Mouse (Mus musculus) heart, embryonic 14.5 days (tissue): ENCODE results near the gene H60c. TPM values are rescaled to one million over a fixed set of nuclear protein-coding genes. Genes with fewer than 3 reads are reported as not detected.
"Not testable (repeated sequence)": the region's sequence is repeated elsewhere in the genome, so short reads cannot be mapped to it uniquely, and the experiment has no call there.

ENCODE experiments used
- ATAC-seq: fragments of 200-750 bp; cut with Nextera tagmentation; 2 replicates; pipeline ENCODE4 v1.8.0; 2017; ENCODE audit warnings: low read depth, moderate TSS enrichment; ENCODE audit not compliant: insufficient number of reproducible peaks, insufficient read depth, low FRiP score
- H3K27ac ChIP-seq, 2 experiments: fragments of 200-500 bp in 1 of 2; fragments of 300-500 bp in 1 of 2; sonication (generic) in 1 of 2; replicated peaks in 1 of 2; 2 replicates each; pipeline ENCODE4 v1.5.1; 2012 to 2014; ENCODE audit warnings: low read depth in 2 of 2, low read length in 2 of 2, control low read depth in 1 of 2, mild to moderate bottlenecking in 1 of 2, mixed read lengths in 1 of 2; ENCODE audit not compliant: control insufficient read depth in 1 of 2, insufficient read depth in 1 of 2
- H3K27me3 ChIP-seq: fragments of 300-500 bp; sonication (generic); 2 replicates; pipeline ENCODE4 v1.6.1; 2014; ENCODE audit warnings: mild to moderate bottlenecking, low read length, control low read depth; ENCODE audit not compliant: control insufficient read depth, insufficient read depth
- H3K36me3 ChIP-seq: fragments of 300-500 bp; sonication (generic); 2 replicates; pipeline ENCODE4 v1.6.1; 2014; ENCODE audit warnings: mild to moderate bottlenecking, control low read depth, low read length, mixed read lengths; ENCODE audit not compliant: control insufficient read depth, insufficient read depth
- H3K4me1 ChIP-seq, 2 experiments: fragments of 200-500 bp in 1 of 2; fragments of 300-500 bp in 1 of 2; sonication (generic) in 1 of 2; 2 replicates each; pipeline ENCODE4 v1.6.1; 2012 to 2014; ENCODE audit warnings: low read length in 2 of 2, control low read depth in 1 of 2, mixed read lengths in 1 of 2; ENCODE audit not compliant: control insufficient read depth in 2 of 2, insufficient read depth in 2 of 2
- H3K4me2 ChIP-seq: fragments of 300-500 bp; sonication (generic); 2 replicates; pipeline ENCODE4 v1.6.1; 2014; ENCODE audit warnings: mild to moderate bottlenecking, low read length
- H3K4me3 ChIP-seq, 2 experiments: fragments of 200-500 bp in 1 of 2; fragments of 300-500 bp in 1 of 2; sonication (generic) in 1 of 2; 2 replicates each; pipeline ENCODE4 v1.5.1; 2012 to 2014; ENCODE audit warnings: low read length in 2 of 2, mild to moderate bottlenecking in 2 of 2, control low read depth in 1 of 2, low read depth in 1 of 2, moderate library complexity in 1 of 2; ENCODE audit not compliant: control insufficient read depth in 1 of 2, insufficient read depth in 1 of 2
- H3K9ac ChIP-seq: fragments of 300-500 bp; sonication (generic); 2 replicates; pipeline ENCODE4 v1.6.1; 2014; ENCODE audit warnings: mild to moderate bottlenecking, low read length
- H3K9me3 ChIP-seq: fragments of 300-500 bp; sonication (generic); 2 replicates; pipeline ENCODE4 v1.6.1; 2016; ENCODE audit warnings: low read length, control low read depth; ENCODE audit not compliant: control insufficient read depth
- WGBS: fragments of 180-500 bp; shearing (Covaris S2); extraction: QIAGEN DNeasy Blood & Tissue Kit; methylation state at CpG from one replicate; pipeline ENCODE4 v1.1.7; 2014; 5-methylcytosine and 5-hydroxymethylcytosine counted together
- polyA plus RNA-seq: library from polyadenylated mRNA; unstranded; fragments of >200 nt; fragmentation: Nextera tagmentation; extraction: Ambion mirVana; gene quantifications from 2 replicates; pipeline ENCODE4 v1.2.1, GENCODE M21; 2014

Gene H60c
- polyA plus RNA-seq, 1 experiment from 2014 or later: not detected

GRCm38 (mm10) chr10:3266729-3267128 lies 842 bp downstream of the H60c start:
- H3K36me3 ChIP-seq: no peaks in the 10 kb centered on the region
- no peak overlapping the region for H3K4me3 ChIP-seq
- H3K9ac ChIP-seq: no peak overlapping the region
- no peak overlapping the region for H3K4me2 ChIP-seq
- no peaks in the 10 kb centered on the region for H3K27me3 ChIP-seq
- H3K27ac ChIP-seq: no peak overlapping the region
- no peak for ATAC-seq
- H3K9me3 ChIP-seq: no peaks in the 10 kb centered on the region
- H3K4me1 ChIP-seq: no peaks in the 10 kb centered on the region
- 47% methylated on average over 2 of the region's 2 CpGs for WGBS

- WGBS: 78% methylated on average over 2 of the region's 2 CpGs
- Histone ChIP-seq H3K27ac (no peak overlapping the region), H3K4me1 (no peaks in the 10 kb centered on the region), H3K9me3 (no peaks in the 10 kb centered on the region), H3K36me3 (no peaks in the 10 kb centered on the region), H3K27me3 (no peaks in the 10 kb centered on the region), H3K4me3 (no peak overlapping the region), H3K4me2 (no peak overlapping the region), H3K9ac (no peak overlapping the region)
- no peak for ATAC-seq
Measured at GRCm38 (mm10) chr10:3262784-3263183, 4.8 kb downstream of the H60c start.

GRCm38 (mm10) chr10:3257391-3257790 lies 10.2 kb downstream of the H60c start:
- Histone ChIP-seq H3K9me3 (peaks cover 3% of the 10 kb centered on the region; the same call in 1 of the 2 replicates), H3K9ac (no peak overlapping the region), H3K4me3 (no peak overlapping the region), H3K4me1 (no peaks in the 10 kb centered on the region), H3K4me2 (no peak overlapping the region), H3K27me3 (no peaks in the 10 kb centered on the region), H3K36me3 (no peaks in the 10 kb centered on the region), H3K27ac (no peak overlapping the region)
- 87% methylated on average over 3 of the region's 3 CpGs for WGBS
- ATAC-seq: no peak

GRCm38 (mm10) chr10:3238436-3238835 lies 29.1 kb downstream of the H60c start:
- H3K27me3 ChIP-seq, H3K4me3 ChIP-seq, H3K9ac ChIP-seq, H3K9me3 ChIP-seq, H3K27ac ChIP-seq, H3K4me2 ChIP-seq, H3K4me1 ChIP-seq, H3K36me3 ChIP-seq, ATAC-seq: not testable (repeated sequence)
- 76% methylated on average over 5 of the region's 5 CpGs for WGBS

- peak; percentile 54; the same call in 1 of the 2 replicates for ATAC-seq
Measured at GRCm38 (mm10) chr10:3236638-3237270, 30.8 kb downstream of the H60c start.

GRCm38 (mm10) chr10:3228447-3229195 lies 39.0 kb downstream of the H60c start:
- Histone ChIP-seq H3K4me1 (no peaks in the 10 kb centered on the region), H3K9ac (no peak overlapping the region), H3K36me3 (no peaks in the 10 kb centered on the region), H3K4me3 (no peak overlapping the region), H3K27me3 (no peaks in the 10 kb centered on the region), H3K9me3 (no peaks in the 10 kb centered on the region), H3K27ac (no peak overlapping the region), H3K4me2 (no peak overlapping the region)
- ATAC-seq: no peak
- WGBS: 67% methylated on average over 2 of the region's 2 CpGs

More at GRCm38 (mm10) chr10:3236638-3237270, 30.8 kb downstream of the H60c start:
- no peak overlapping the region for H3K9ac ChIP-seq
- 50% methylated on average over 5 of the region's 5 CpGs for WGBS
- no peak overlapping the region for H3K4me3 ChIP-seq
- no peaks in the 10 kb centered on the region for H3K36me3 ChIP-seq
- H3K27ac ChIP-seq: no peak overlapping the region
- H3K4me1 ChIP-seq: peaks cover 2 to 4% of the 10 kb centered on the region in 2 experiments; a peak in 1 of 4 replicates
- no peaks in the 10 kb centered on the region for H3K27me3 ChIP-seq
- no peaks in the 10 kb centered on the region for H3K9me3 ChIP-seq
- H3K4me2 ChIP-seq: no peak overlapping the region
